Mouse (Mus musculus): Measurements from ENCODE around the gene Ift122.

DNA sequence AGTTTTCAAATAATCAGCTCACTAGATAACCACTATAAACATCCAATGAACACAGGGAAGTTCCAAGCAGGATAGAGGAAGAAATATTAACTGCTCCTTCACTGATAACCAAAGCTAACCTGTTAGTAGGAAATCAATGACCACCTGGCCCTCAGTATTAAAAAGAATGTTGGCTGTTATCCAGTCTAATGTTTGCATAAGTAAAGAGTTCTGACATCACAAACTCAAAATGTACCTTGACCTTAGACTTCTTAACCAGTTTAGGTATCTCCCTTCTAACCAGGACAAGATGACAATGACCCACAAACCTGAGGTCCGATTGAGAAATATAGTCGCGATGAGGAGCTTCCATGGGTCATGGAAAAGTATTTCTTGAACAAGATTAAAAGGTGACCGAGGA, 8.3 kb upstream of the Ift122 start:
- no peak for TF ChIP-seq MYOD1 (IDR thresholded peaks at IDR 0.05; ENCODE audit: control insufficient read depth in 1 of 3, insufficient read length in 2 of 3, low read depth in 2 of 3)
- no peak for TF ChIP-seq POLR2A (IDR thresholded peaks at IDR 0.05; ENCODE audit: insufficient read length, low read depth)
- TF ChIP-seq MYOG (IDR thresholded peaks at IDR 0.05; ENCODE audit: control insufficient read depth in 1 of 3, insufficient read depth in 1 of 3, insufficient read length in 2 of 3, low read depth in 2 of 3) = no peak
- TF ChIP-seq CEBPB (IDR thresholded peaks at IDR 0.05; ENCODE audit: insufficient read depth, poor library complexity, severe bottlenecking) = no peak
- TF ChIP-seq USF1 (IDR thresholded peaks at IDR 0.05; ENCODE audit: low read depth) = no peak
- TF ChIP-seq E2F4 (IDR thresholded peaks at IDR 0.05; ENCODE audit: insufficient read depth) = no peak
- TF ChIP-seq MAX (IDR thresholded peaks at IDR 0.05; ENCODE audit: low read depth) = no peak
- no peak for TF ChIP-seq TCF12 (IDR thresholded peaks at IDR 0.05; ENCODE audit: insufficient read depth, poor library complexity, severe bottlenecking)
- TF ChIP-seq TCF3 (IDR thresholded peaks at IDR 0.05; ENCODE audit: insufficient read length, low read depth) = no peak
- TF ChIP-seq POLR2AphosphoS2 (IDR thresholded peaks at IDR 0.05; ENCODE audit: insufficient read length, low read depth) = no peak
- TF ChIP-seq SRF (IDR thresholded peaks at IDR 0.05; ENCODE audit: control insufficient read depth, insufficient read length, low read depth) = no peak
- TF ChIP-seq REST (IDR thresholded peaks at IDR 0.05; ENCODE audit: insufficient read depth, insufficient read length) = no peak

Data from myocyte (in vitro differentiated cells).